Mouse (Mus musculus) forebrain, embryonic 11.5 days (tissue): ENCODE results near the gene Myo3b. TPM values are rescaled to one million over a fixed set of nuclear protein-coding genes. Genes with fewer than 3 reads are reported as not detected.

Source experiments
- ATAC-seq: fragments of 200-750 bp; cut with Nextera tagmentation; replicated peaks from 2 replicates; pipeline ENCODE4 v1.8.0; 2017; ENCODE audit warnings: moderate TSS enrichment; ENCODE audit not compliant: low FRiP score
- DNase-seq: peaks from one replicate; pipeline ENCODE4 v3.0.0-alpha.2; 2017; ENCODE audit warnings: low spot score
- H3K27ac ChIP-seq: fragments of 300-500 bp; sonication (generic); 2 replicates; pipeline ENCODE4 v1.5.1; 2014; ENCODE audit warnings: low read depth, low read length
- H3K27me3 ChIP-seq: fragments of 300-500 bp; sonication (generic); 2 replicates; pipeline ENCODE4 v1.6.1; 2014; ENCODE audit warnings: mild to moderate bottlenecking, low read length, mixed read lengths; ENCODE audit not compliant: control insufficient read depth, insufficient read depth
- H3K36me3 ChIP-seq: fragments of 300-500 bp; sonication (generic); 2 replicates; pipeline ENCODE4 v1.6.1; 2014; ENCODE audit warnings: mild to moderate bottlenecking, low read length, moderate library complexity, mixed read lengths; ENCODE audit not compliant: control insufficient read depth, insufficient read depth
- H3K4me1 ChIP-seq: fragments of 300-500 bp; sonication (generic); replicated peaks from 2 replicates; pipeline ENCODE4 v1.6.1; 2014; ENCODE audit warnings: low read length, mixed read lengths; ENCODE audit not compliant: control insufficient read depth, insufficient read depth
- H3K4me2 ChIP-seq: fragments of 300-500 bp; sonication (generic); 2 replicates; pipeline ENCODE4 v1.6.1; 2014; ENCODE audit warnings: low read depth, mild to moderate bottlenecking, low read length, moderate library complexity, mixed read lengths; ENCODE audit not compliant: severe bottlenecking
- H3K4me3 ChIP-seq: fragments of 300-500 bp; sonication (generic); 2 replicates; pipeline ENCODE4 v1.5.1; 2014; ENCODE audit warnings: low read depth, low read length
- H3K9ac ChIP-seq: fragments of 300-500 bp; sonication (generic); 2 replicates; pipeline ENCODE4 v1.6.1; 2014; ENCODE audit warnings: low read length
- H3K9me3 ChIP-seq: fragments of 300-500 bp; sonication (generic); 2 replicates; pipeline ENCODE4 v1.6.1; 2016; ENCODE audit warnings: low read length, mixed read lengths; ENCODE audit not compliant: control insufficient read depth
- WGBS: fragments of 180-500 bp; shearing (Covaris S2); extraction: QIAGEN DNeasy Blood & Tissue Kit; methylation state at CpG from one replicate; pipeline ENCODE4 v1.1.7; 2014; 5-methylcytosine and 5-hydroxymethylcytosine counted together
- polyA plus RNA-seq: library from polyadenylated mRNA; unstranded; fragments of >200 nt; fragmentation: Nextera tagmentation; extraction: Ambion mirVana; gene quantifications from 2 replicates; pipeline ENCODE4 v1.2.1, GENCODE M21; 2014

Gene Myo3b
- polyA plus RNA-seq, 1 experiment from 2014 or later, result not detected

- H3K27me3 ChIP-seq, result no peaks in the 10 kb centered on the region
- no peaks in the 10 kb centered on the region for H3K4me1 ChIP-seq
- DNase-seq (no peak), ATAC-seq (no peak)
- H3K4me2 ChIP-seq, result no peak overlapping the region
- no peak overlapping the region for H3K27ac ChIP-seq
- WGBS, result 79% methylated on average over 1 of the region's 1 CpGs
- H3K4me3 ChIP-seq, result no peak overlapping the region
- no peaks in the 10 kb centered on the region for H3K36me3 ChIP-seq
- no peak overlapping the region for H3K9ac ChIP-seq
- no peaks in the 10 kb centered on the region for H3K9me3 ChIP-seq
Measured at GRCm38 (mm10) chr2:70463606-70464005, 424.7 kb downstream of the Myo3b start.

GRCm38 (mm10) chr2:70471136-70471535 lies 432.2 kb downstream of the Myo3b start:
- Histone ChIP-seq H3K27me3 (peaks cover 50% of the 10 kb centered on the region), H3K4me1 (peaks cover 28% of the 10 kb centered on the region), H3K9ac (no peak overlapping the region), H3K4me3 (no peak overlapping the region), H3K36me3 (no peaks in the 10 kb centered on the region), H3K9me3 (no peaks in the 10 kb centered on the region), H3K27ac (no peak overlapping the region), H3K4me2 (no peak overlapping the region)
- WGBS, result 1% methylated on average over 5 of the region's 5 CpGs
- ATAC-seq (no peak), DNase-seq (peak; percentile 61)

GRCm38 (mm10) chr2:70471861-70472620 lies 433.1 kb downstream of the Myo3b start:
- Histone ChIP-seq H3K4me3 (peak overlapping the region; percentile 29), H3K4me2 (peak overlapping the region; percentile 83), H3K9me3 (no peaks in the 10 kb centered on the region), H3K36me3 (no peaks in the 10 kb centered on the region), H3K9ac (peak overlapping the region; percentile 25; the same call in 1 of the 2 replicates), H3K27ac (no peak overlapping the region; the same call in 1 of the 2 replicates), H3K27me3 (peaks cover 59% of the 10 kb centered on the region), H3K4me1 (peaks cover 34% of the 10 kb centered on the region)
- WGBS, result under 1% methylated on average over 48 of the region's 48 CpGs
- ATAC-seq (no peak), DNase-seq (peak; percentile 76)

Other genes starting within 250 kb of the Myo3b start
- 4.2 and 4.8 TPM in 2 replicates for gene Ccdc173, start 249.6 kb upstream of the Myo3b start, polyA plus RNA-seq
- gene Phospho2, start 249.5 kb upstream of the Myo3b start, polyA plus RNA-seq, result 34.5 and 39.1 TPM in 2 replicates
- gene Klhl23, start 217.2 kb upstream of the Myo3b start, polyA plus RNA-seq, result 36.3 and 36.7 TPM in 2 replicates
- 405 and 430 TPM in 2 replicates for gene Ssb, start 177.6 kb upstream of the Myo3b start, polyA plus RNA-seq
- 43.1 and 45.1 TPM in 2 replicates for gene Mettl5, start 153.5 kb upstream of the Myo3b start, polyA plus RNA-seq
- gene Ubr3, start 141.9 kb upstream of the Myo3b start, polyA plus RNA-seq, result 14.0 and 19.6 TPM in 2 replicates